Comparison of ENCODE assay signal across 11 mouse cellular contexts in the genomic region with DNA sequence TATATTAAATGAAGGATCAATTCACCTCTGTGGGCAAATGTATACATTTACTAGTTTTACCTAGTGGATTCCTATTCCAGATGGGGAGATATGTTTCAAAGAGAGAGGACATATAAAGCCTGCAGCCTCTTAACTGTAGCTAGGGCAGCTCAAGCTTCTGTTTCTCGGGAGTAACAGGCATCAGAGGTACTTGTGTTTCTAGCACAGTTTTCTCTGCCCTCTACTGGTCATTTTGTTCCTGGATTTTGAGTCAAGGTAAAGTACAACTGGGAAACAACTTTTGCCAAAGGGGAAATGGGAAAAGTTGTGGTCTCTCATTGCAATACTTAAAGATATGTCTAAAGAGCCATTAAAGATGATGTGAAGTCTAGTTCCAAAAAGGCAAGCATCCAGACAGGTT. TPM values are rescaled to one million over a fixed set of nuclear protein-coding genes. Genes with fewer than 3 reads are reported as not detected.
A peak's percentile ranks its signal among the peaks of the same experiment; 100 is the strongest.
DNase-seq lines count a peak whose midpoint lies in the region; ATAC-seq and TF ChIP-seq lines count a peak whose summit lies in the region.
"Had no signal": no experiment of that assay in that cellular context is flagged by ENCODE, and none has a peak within 500 bp of the region (broad histone marks: within the 10 kb centered on the region; RNA-seq: fewer than 3 reads in every experiment).

No protein-coding gene starts in this region.

- H3K36me3 ChIP-seq in hindbrain, postnatal 0 days (ENCODE audit: insufficient read depth, low read length): no peaks in the 10 kb centered on the region
- H3K36me3 ChIP-seq in hindbrain, embryonic 16.5 days (ENCODE audit: control insufficient read depth, insufficient read depth, low read length): no peaks in the 10 kb centered on the region
- H3K36me3 ChIP-seq in lung, embryonic 14.5 days (ENCODE audit: insufficient read depth): no peaks in the 10 kb centered on the region
- H3K36me3 ChIP-seq: limb, embryonic 15.5 days had no signal

- no peaks in the 10 kb centered on the region for H3K9me3 ChIP-seq in hindbrain, postnatal 0 days (ENCODE audit: low read length)
- H3K9me3 ChIP-seq in hindbrain, embryonic 16.5 days (ENCODE audit: control insufficient read depth, low read length): no peaks in the 10 kb centered on the region
- H3K9me3 ChIP-seq in lung, embryonic 14.5 days (ENCODE audit: low read depth, low read length): no peaks in the 10 kb centered on the region
- H3K9me3 ChIP-seq: limb, embryonic 15.5 days had no signal

- no peaks in the 10 kb centered on the region for H3K27me3 ChIP-seq in hindbrain, postnatal 0 days (ENCODE audit: insufficient read depth, low read length)
- no peaks in the 10 kb centered on the region for H3K27me3 ChIP-seq in hindbrain, embryonic 16.5 days (replicated peaks; ENCODE audit: control insufficient read depth, insufficient read depth, low read length)
- no peaks in the 10 kb centered on the region for H3K27me3 ChIP-seq in lung, embryonic 14.5 days (ENCODE audit: insufficient read depth, low read length)
- H3K27me3 ChIP-seq: limb, embryonic 15.5 days had no signal

- H3K27ac ChIP-seq in hindbrain, postnatal 0 days: no peak overlapping the region
- no peak overlapping the region for H3K27ac ChIP-seq in hindbrain, embryonic 16.5 days (ENCODE audit: low read depth, low read length)
- H3K27ac ChIP-seq in lung, embryonic 14.5 days (ENCODE audit: low read depth): no peak overlapping the region
- H3K27ac ChIP-seq: limb, embryonic 15.5 days had no signal

- H3K4me1 ChIP-seq in hindbrain, postnatal 0 days (ENCODE audit: insufficient read depth, low read length): no peaks in the 10 kb centered on the region
- H3K4me1 ChIP-seq in hindbrain, embryonic 16.5 days (ENCODE audit: control insufficient read depth, insufficient read depth, low read depth, low read length): no peaks in the 10 kb centered on the region
- no peaks in the 10 kb centered on the region for H3K4me1 ChIP-seq in lung, embryonic 14.5 days (ENCODE audit: insufficient read depth)
- H3K4me1 ChIP-seq: limb, embryonic 15.5 days had no signal

- 16% methylated on average over 1 of the region's 1 CpGs for WGBS in hindbrain, postnatal 0 days
- WGBS in hindbrain, embryonic 16.5 days: 15% methylated on average over 1 of the region's 1 CpGs
- 25% methylated on average over 1 of the region's 1 CpGs for WGBS in lung, embryonic 14.5 days

- TF ChIP-seq CTCF in hindbrain, postnatal 0 days (IDR thresholded peaks at IDR 0.05; ENCODE audit: low read depth): peak; percentile 73
- TF ChIP-seq CTCF in lung, embryonic 14.5 days (IDR thresholded peaks at IDR 0.05; ENCODE audit: low read depth): peak; percentile 67

- H3K4me3 ChIP-seq in hindbrain, postnatal 0 days (ENCODE audit: low read length): no peak overlapping the region
- no peak overlapping the region for H3K4me3 ChIP-seq in hindbrain, embryonic 16.5 days (ENCODE audit: low read length)
- no peak overlapping the region for H3K4me3 ChIP-seq in lung, embryonic 14.5 days (ENCODE audit: low read depth, low read length)
- H3K4me3 ChIP-seq: limb, embryonic 15.5 days had no signal

- no peak overlapping the region for H3K4me2 ChIP-seq in hindbrain, postnatal 0 days (ENCODE audit: low read depth, low read length)
- no peak overlapping the region for H3K4me2 ChIP-seq in hindbrain, embryonic 16.5 days (ENCODE audit: low read length)
- H3K4me2 ChIP-seq in lung, embryonic 14.5 days: no peak overlapping the region
- H3K4me2 ChIP-seq: limb, embryonic 15.5 days had no signal

- no peak for ATAC-seq in hindbrain, postnatal 0 days
- ATAC-seq in hindbrain, embryonic 16.5 days: no peak
- ATAC-seq in lung, embryonic 14.5 days (ENCODE audit: insufficient read depth): no peak
- ATAC-seq in megakaryocyte progenitor cell, adult 5-6 weeks (replicated peaks; ENCODE audit: poor library complexity): 0 out of 2 replicates have a peak, but pooled peaks have one; percentile 29

- peak; percentile 79 for DNase-seq in hindbrain, postnatal 0 days (ENCODE audit: low spot score)
- peak; percentile 78 for DNase-seq in lung, embryonic 14.5 days
- no peak for DNase-seq in lung, adult 18-20 months
- DNase-seq in adipocyte (ENCODE audit: low spot score): peak; percentile 1
- DNase-seq in thymus, postnatal 0 days (ENCODE audit: low spot score): no peak
- DNase-seq: heart, adult 11 months; spleen, adult 18-20 months had no signal

- no peak overlapping the region for H3K9ac ChIP-seq in hindbrain, postnatal 0 days (replicated peaks; ENCODE audit: low read length)
- H3K9ac ChIP-seq in hindbrain, embryonic 16.5 days (ENCODE audit: low read depth, low read length): no peak overlapping the region
- no peak overlapping the region for H3K9ac ChIP-seq in lung, embryonic 14.5 days
- H3K9ac ChIP-seq: limb, embryonic 15.5 days had no signal

RNA-seq across cellular contexts. Expression of a gene that starts 37.1 kb away (rescaled TPM):
- total RNA-seq in hindbrain, postnatal 0 days (2014; rRNA removed): 0.22 and 0.68 TPM in 2 replicates
- polyA plus RNA-seq in hindbrain, postnatal 0 days (2015; fragmentation: Nextera tagmentation; extraction: Ambion mirVana): 0.05 TPM in 1 of 2 replicates, not detected in the other
- 0.04 TPM in 1 of 2 replicates, not detected in the other for polyA plus RNA-seq in hindbrain, embryonic 16.5 days (2015; fragmentation: Nextera tagmentation; extraction: Ambion mirVana)
- polyA plus RNA-seq in lung, embryonic 14.5 days (2014; fragmentation: Nextera tagmentation; extraction: Ambion mirVana): 0.07 and 0.12 TPM in 2 replicates
- total RNA-seq in megakaryocyte progenitor cell, adult 5-6 weeks (2015): not detected in 2 replicates
- total RNA-seq in megakaryocyte progenitor cell, adult 5-6 weeks (2017): not detected in 2 replicates
- polyA plus RNA-seq in thymus, postnatal 0 days (2015; fragmentation: Nextera tagmentation; extraction: Ambion mirVana): 0.04 TPM in 1 of 2 replicates, not detected in the other
- total RNA-seq: neutrophil, adult 5-6 weeks had no signal

Comparison
In these comparisons a context has a peak if more than half of its experiments do, and no peak if none do; other contexts are left out.
1. DNase-seq: peak in hindbrain, postnatal 0 days (single experiment), lung, embryonic 14.5 days (single experiment) and adipocyte (single experiment); none in lung, adult 18-20 months (0 of 2) and thymus, postnatal 0 days (single experiment).